Mouse (Mus musculus) adrenal gland, adult 18-20 months (tissue): ENCODE measurements around the gene Cox17. TPM values are rescaled to one million over a fixed set of nuclear protein-coding genes. Genes with fewer than 3 reads are reported as not detected.

Experiments
- DNase-seq, 2 experiments: peaks; one replicate each; pipeline ENCODE4 v3.0.0; 2021 to 2022; ENCODE audit warnings: low spot score in 2 of 2
- total RNA-seq, 2 experiments: library from RNA; stranded (reverse); gene quantifications; 1 replicate in 1 of 2; 2 replicates in 1 of 2; pipeline ENCODE4 v1.2.3; 2021

Gene Cox17
- total RNA-seq, 2 experiments from 2014 or later, result 342 to 359 TPM

DNA sequence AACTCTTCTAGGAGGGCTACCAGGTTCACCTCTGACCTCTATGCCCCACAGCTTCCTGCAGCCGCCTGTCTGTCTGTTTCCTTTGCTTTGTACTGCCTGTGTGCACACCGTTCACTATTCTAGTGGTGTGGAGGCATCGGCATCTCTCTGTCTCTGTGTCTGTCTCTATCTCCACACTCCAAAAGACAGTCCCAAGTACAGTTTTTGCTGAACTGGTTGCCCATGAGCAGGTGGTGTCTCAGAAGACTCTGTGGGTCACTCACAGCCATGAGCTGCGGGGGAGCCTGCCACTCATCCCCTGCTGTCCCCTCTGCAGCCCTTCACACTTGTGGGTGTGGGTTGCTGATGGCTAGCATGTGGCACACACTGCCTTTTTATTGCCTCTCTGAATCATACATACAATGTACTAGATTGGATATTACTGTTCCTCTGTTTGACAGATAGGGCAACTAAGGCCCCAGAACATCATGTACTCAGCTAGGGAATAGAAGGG lies 23.2 kb downstream of the Cox17 start:
- no peak for DNase-seq

DNA sequence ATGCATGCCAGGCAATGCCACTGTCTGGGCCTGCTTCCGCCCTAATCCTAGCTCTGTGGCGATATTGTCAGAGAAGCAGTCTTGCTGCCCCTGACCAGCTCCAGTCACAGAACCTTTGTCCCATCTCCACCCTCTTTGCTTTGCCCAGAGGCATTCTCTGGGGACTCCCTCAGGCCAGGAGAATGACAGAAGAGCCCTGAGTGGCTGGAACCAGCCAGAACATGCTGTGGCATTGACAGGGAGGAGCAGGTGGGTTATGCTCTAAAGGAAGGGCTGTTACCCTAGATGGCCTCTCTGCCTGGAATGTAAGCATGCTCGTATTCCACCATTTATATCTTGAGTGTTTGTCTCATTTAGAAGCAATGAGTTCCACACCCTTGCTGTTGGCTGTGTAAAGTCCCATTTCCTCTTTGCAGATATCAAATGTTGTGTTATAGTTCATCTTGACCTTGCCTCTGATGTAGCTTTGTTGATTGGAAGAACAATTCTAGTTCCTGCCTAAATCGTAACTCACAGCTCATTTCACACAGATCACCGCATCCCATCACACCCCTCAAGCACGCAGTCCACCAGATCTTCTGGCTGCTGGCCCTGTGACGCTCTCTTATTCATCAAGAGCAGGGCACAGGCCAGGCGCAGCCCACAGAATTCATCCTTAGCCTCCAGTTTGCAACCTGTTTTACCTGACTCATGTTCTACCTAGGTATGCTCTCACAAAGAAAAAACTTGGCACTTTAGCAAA lies 24.0 kb downstream of the Cox17 start:
- no peak for DNase-seq

DNA sequence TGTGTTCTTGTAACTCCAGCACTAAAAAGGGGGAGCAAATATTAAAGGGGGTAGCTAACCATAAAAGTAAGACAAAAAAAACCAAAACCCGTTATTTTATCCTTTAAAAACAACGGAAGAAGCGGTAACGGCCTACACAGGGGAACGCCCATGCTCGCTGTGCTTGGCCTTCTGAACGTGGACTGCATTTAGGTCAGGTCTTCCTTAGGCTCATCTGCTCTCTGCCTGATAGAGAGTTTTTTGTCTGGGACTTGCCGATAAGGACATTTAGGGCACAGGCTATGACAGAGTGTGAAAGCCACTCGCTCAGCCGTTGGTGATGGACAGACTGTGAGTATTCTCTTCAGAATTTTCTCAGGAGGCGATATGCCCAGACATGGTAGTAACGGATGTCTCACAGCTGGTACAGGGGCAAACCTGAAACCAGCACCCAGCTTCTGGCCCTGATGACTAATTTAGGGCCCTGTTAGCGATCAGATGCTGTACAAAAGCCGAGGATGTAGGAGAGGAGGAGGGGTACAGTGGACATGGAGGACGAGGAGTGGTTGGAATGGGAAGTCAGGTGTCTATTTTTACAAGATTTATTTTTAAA lies 25.0 kb downstream of the Cox17 start:
- no peak for DNase-seq

DNA sequence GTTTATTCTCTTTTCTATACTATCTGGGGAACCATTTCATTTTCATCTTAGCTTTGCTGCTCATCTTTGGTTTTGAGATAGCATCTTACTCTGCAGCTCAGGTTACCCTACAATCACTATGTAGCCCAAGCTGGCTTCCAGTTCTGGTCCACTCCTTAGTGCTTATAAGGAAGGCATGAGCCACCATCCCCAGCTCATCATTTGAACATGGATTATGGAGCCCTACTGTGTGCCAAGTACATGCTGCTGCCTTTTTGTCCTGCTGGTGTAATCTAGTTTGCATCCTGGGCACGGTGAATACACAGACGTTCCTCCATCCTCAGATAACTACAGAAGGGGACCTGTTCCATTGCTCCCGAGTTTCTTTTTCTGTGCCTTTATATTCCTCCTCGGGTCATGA lies 26.1 kb downstream of the Cox17 start:
- DNase-seq, result no peak

DNA sequence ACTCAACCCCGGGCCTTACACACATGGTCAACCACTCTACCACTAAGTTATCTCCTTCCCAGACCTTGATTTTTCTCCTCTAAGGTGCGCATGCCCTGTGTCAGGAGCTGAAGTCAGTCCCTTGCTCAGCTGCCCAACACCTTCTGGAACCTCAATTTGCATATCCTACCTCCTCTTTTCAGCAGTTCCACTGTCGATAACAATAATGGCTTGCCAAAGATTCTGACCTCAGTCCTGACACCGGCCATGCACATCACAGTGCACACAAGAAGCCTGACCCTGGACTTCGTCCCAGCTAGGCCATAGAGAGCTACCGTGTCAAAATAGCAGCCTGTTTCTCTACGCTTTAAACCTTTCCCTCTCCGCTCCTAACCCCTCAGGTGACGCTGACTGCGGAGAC lies 26.6 kb downstream of the Cox17 start:
- DNase-seq, result no peak

DNA sequence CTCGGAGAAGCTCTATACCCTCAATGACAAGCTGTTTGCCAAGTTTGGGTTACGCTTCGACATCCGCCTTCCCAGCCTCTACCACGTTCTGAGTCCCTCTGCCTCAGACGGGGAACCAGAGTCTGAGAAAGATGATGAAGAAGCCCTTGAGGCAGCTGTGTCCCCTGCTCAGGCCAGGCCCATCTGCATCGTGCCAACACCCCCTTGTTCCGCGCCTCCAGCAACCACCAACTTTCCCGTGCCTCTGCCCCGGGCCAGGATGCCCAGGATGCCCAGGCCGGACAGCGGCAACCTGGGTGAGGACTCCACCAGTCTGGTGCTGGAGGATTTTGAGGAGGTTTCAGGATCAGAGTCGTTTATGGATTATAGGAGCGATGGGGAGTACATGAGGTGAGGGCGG lies 27.1 kb downstream of the Cox17 start:
- no peak for DNase-seq

DNA sequence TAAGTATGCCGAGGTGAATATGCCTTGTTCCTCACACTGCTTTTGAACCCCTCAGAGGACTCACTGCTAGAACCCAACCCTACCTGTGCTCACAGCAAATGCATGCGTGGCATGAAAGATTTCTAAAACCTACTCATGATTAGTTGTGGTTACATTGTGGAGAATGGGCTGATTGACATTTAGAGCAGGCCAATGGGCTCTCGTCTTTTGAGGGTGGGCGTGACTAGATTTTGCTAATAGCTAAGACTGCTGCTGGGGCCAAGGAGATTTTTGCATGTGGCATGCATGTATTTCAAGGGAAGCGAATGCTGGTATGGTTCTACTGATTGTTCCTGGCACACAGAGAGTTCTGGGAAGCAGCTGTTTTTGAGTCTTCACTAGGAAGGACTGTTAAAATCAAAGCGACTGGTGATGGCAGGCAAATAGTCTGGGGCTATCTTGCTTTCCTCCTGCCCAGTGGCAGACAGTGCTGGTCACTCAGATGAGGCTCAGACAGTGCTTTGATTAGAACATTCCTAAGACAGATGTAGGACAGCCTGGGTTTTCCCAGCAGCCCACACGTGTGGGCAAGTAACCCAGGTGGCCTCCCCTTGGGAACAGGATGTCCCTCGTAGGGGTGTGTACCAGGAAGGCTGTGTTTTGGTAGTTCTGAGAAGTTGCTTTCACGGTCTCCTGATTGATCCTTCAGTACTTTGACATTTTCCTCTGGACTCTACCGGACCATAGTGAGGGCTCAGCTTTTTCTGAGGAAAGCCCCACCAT lies 27.8 kb downstream of the Cox17 start:
- no peak for DNase-seq

DNA sequence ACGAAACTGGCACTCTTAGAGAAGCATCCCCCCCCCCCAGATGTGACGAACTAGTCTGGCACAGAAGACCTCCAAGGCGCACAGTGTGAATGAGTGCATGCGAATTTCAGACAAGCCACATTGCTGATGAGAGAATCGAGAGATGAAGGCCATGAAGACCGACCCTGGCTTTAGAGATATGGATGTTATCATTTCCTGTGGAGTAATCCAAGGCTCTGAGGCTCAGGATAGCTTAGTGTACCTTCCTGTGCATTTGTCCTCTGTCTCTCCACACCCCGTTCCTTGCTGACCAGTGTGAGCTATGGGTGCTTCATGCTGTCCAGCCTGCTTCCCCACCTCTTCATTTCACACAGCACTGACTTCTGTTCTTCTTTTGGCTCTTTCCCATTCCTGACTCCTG lies 28.4 kb downstream of the Cox17 start:
- DNase-seq, result no peak

DNA sequence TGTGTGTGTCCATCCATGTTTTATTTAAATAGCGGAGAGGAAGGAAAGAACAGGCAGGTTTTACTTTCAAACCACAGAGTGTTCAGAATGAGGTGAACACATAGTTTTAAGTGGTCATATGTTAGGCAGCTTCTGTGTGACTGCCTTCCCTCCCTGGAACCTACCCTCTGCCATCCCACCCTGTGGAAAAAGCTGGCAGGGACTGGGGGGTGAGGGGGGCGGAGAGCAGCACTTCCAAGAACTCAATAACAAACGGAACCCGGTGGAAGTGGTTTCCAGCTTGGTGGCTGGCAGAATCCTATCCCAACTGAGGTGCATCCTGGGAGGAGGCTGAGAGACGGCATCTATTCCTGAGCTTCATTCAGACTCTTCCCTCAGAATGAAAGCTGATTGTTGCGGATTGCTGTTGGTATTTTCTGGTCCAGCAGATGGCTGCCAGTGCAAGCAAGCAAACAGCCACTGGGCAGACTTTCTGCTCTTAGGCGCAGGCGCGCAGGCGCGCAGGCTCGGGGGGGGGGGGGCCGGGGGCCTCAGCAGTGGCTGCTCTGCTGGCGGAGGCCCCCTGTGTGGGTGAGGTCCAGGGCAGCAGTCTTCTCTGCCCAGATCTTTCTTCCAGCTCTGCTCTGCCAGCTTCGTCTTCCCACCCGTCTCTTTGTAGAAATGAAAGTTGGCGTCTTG lies 29.5 kb downstream of the Cox17 start:
- peak in 1 of 2 experiments; percentile 34 for DNase-seq

DNA sequence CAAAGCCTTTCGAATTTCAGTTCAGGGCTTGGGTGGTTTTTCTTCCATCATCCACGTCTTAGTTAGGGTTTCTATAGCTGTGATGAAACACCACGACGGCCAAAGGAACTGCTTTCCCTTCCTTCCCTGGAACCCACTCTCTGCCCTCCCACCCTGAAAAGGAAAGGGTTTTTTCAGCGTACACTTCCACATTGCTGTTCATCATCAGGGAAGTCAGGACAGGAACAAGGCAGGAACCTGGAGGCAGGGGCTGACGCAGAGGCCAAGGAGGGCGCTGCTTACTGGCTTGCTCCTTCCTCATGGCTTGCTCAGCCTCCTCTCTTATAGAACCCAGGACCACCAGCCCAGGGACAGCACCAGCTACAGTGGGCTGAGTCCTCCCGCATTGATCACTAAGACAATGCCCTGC lies 30.1 kb downstream of the Cox17 start:
- no peak for DNase-seq

DNA sequence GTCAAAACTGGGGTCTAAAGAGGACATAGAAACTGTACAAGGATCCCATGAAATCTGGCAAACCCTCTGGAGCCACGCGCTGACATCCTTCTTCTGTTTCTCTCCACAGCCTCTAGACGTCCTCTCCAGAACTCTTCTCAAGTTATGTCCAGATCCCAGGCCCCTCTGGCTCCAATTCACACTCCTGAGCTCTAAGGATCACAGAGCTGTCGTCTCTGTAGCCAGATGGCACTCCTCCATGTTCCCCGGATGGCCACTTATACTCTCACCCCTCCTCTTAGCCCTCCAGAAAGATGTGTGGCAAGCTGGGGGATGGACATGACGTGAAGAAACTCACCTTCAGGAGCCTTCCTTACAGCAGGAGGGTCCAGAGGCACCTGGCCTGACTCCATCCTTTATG lies 30.8 kb downstream of the Cox17 start:
- DNase-seq, result no peak

DNA sequence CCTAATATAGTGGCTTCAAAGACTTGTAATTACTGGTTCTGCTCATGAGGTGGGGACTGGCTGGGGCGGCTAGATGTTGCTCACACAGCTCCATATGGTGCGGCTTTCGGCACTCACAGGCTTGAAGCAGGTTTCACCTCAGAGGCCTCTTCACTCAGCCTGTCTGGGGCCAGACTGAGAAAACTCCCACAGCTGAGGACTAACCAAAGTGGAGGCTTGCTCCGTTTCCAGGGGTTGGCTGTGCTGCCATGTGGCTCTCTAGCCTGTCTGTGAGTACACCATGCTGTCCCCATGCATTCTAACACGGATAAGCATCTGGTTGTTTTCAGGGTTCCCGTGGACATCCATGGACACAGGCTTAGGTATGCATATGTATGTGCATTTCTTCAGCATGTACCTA lies 31.8 kb downstream of the Cox17 start:
- no peak for DNase-seq

DNA sequence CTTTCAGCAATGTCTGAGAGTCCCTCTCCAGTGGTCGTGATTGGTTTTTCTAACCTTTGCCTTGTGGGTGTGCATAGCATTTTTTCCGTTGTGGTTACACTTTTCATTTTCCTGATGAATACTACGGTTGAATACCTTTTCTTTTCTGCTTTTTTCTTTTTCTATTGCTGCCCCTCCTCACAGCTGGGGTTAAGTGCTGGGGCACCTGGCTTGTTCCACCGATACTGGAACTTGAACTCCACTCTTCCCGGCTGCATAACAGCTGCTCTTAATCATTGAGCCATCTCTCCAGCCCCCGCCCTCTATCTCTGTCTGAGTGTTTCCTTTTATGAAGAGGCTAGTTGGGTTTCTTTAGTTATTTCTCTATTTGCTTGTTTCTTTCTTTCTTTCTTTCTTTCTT lies 32.3 kb downstream of the Cox17 start:
- no peak for DNase-seq

DNA sequence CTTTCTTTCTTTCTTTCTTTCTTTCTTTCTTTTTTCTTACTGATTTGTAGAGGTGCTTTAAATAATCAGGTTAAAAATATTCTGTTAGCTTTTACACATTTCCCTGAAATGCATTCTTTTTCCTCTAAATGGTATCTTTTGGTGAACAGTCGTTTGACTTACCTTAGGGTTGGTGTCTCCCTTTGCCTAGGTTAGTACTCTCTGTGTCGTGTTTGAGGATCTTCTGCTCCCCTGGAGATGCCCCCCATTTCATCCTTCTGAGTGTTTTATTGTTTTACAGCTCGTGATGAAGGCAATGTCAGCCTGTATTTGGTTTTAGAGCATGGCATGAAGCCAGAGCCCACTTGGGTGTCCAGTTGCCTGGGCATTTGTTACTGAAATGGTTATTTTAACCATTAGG lies 32.7 kb downstream of the Cox17 start:
- no peak for DNase-seq

DNA sequence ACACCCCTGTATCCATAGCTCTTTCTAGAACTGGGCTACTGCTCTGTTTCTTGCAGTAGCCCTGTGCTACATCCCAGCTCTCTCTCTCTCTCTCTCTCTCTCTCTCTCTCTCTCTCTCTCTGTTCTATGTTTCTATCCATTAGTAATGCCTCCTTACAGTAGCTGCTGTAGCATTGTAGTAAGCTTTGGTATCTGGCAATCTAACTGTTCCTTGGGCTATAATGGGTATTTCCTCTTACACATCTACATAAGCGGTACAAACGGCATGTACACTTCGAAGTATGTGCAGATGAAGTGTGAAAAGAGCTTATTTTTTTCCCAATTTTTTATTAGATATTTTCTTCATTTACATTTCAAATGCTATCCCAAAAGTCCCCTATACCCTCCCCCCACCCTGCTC lies 33.1 kb downstream of the Cox17 start:
- no peak for DNase-seq

DNA sequence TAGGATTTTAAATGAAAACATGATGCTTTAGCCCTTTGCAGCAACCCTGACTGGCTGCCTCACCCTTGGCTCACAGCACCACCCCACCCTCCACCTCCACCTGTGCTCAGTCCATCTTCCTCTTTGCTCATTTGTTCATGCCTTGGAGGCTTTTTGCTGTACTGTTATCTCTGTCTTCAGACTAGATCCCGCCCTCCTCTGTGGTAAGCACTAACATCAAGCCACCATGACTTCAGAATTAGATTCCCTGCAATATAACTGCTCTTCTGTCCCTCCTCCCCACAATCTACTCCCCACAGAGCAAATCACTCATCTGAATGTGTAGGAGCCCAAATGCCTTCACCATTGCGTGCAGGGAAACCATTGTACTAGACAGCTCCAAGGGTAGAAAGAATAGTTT lies 36.9 kb downstream of the Cox17 start:
- no peak for DNase-seq

DNA sequence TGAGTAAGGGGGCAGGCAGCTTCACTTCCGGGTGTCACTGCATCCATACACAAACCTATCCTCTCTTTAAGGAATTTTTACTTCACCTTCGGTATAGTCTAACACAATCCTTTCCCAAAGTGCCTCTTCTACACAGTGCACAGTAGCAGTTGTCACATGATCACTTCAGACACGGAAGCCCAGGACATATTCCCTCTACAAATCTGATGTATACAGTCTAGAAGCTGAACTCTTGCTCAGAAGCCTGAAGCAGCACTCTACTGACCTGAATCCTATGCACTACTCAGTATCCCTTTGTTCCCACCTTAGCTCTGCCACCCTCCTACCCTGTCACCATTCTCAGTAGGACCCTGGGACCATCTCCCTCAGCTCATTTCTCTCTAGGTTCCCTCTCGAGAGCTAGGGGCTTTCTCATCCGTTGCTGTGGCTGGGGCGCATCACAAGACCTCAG lies 38.4 kb downstream of the Cox17 start:
- no peak for DNase-seq

DNA sequence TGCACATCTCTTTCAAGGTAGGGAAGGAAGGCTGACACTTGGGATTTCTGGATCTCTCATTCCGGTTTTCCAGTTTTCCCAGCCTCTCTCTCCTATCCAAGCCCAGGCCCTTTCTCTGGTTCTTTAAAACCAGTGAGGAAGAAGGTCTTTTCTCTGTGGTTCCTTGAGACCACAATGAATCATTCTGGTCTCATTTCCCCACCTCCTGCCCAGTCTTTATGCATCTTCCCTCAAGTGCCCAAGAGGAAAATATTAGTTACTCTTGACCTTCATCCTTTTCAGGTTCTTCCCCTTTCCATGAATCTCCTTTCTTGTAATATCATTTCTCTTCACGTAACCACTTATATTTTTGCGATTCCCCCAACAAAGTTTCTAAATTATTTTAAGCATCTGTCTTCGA lies 38.9 kb downstream of the Cox17 start:
- no peak for DNase-seq

DNA sequence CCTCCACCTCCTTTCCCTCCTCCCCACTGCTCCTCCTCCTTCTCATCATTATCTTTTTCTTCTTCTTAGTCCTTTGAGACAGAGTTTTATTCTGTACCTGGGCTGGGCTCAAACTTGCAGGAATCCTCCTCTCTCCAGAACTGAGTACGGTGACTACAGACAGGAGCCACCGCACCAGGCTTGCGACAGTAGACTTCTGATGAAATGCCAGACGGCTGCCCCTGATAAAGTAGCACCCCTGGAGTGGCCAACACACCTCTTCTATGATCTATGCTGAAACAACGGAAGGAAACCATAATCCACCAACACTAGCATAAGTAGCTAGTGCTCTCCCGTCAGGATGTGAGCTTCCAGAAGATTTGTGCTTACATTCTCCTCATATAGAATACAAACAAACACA lies 40.6 kb downstream of the Cox17 start:
- no peak for DNase-seq

DNA sequence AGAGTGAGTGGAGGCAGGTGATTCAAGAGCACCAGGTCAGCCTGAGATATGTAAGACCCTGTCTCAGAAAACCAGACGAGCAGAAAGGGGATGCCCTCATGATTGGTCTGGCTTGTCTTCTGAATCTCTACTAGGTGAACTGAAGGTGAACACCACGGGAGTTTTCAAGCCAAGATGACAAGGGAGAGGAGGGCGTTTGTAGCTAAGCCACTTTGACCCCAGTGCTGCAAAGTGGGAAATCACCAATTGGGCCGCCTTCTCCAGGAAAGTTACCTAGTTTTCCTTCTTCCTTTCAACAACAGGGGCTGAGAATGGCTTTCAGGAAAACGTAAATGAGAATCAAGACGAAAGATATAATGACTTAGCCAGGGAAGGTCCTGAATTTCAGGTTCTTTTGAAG lies 42.0 kb downstream of the Cox17 start:
- no peak for DNase-seq

DNA sequence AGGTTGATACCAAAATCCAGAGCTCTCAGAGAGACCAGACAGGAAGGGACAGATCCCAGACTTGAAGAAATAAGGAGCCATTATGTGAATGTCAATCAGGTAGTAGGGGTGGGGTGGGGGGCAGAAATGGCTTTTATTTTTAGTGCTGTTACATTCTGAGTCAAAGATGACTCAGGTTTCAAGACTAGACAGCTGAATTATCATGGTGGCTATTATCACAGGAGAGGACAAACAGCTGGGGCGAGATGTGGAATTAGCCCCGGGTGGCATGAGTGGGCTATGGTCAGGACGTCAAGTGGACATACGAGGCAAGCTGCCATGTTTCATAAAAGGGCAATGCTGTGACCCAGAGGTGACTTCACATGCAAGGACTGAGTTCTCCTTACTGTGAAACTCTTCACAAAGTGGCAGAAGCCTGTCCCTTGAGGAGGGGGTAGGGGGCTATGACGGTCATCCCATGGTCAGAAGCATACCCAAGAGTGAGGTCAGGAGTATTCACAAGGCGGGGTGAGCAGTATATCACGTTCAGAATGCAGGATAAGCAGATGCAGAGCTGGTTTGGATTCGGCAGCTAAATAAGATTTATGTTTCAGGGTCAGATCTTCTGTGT lies 42.6 kb downstream of the Cox17 start:
- peak in 1 of 2 experiments; percentile 29 for DNase-seq
